Mouse (Mus musculus): Measurements from ENCODE around the gene Cdk12. TPM values are rescaled to one million over a fixed set of nuclear protein-coding genes. Genes with fewer than 3 reads are reported as not detected.
"Not testable (repeated sequence)": the region's sequence is repeated elsewhere in the genome, so short reads cannot be mapped to it uniquely, and the experiment has no call there.

Cdk12 gene
- polyA plus RNA-seq, 1 experiment from 2014 or later = 16.5 TPM

- ATAC-seq (ENCODE audit: low FRiP score) (peak; percentile 12; the same call in 1 of the 2 replicates), DNase-seq (ENCODE audit: low spot score) (peak; percentile 59)
- no peaks in the 10 kb centered on the region for H3K4me1 ChIP-seq (replicated peaks; ENCODE audit: control insufficient read depth, insufficient read depth, low read length)
- no peaks in the 10 kb centered on the region for H3K9me3 ChIP-seq (ENCODE audit: control insufficient read depth, low read length)
- H3K4me2 ChIP-seq (replicated peaks; ENCODE audit: low read depth, low read length) = peak overlapping the region; percentile 70
- whole genome bisulfite sequencing = 4% methylated on average over 27 of the region's 27 CpGs
- no peaks in the 10 kb centered on the region for H3K36me3 ChIP-seq (ENCODE audit: control insufficient read depth, insufficient read depth, low read length)
- H3K9ac ChIP-seq (ENCODE audit: low read depth, low read length) = peak overlapping the region; percentile 77
- H3K27me3 ChIP-seq (ENCODE audit: control insufficient read depth, insufficient read depth, low read length) = no peaks in the 10 kb centered on the region
- H3K27ac ChIP-seq (ENCODE audit: low read depth, low read length) = 0 out of 2 replicates have a peak overlapping the region, but pooled peaks have one; percentile 99
- peak overlapping the region; percentile 97 for H3K4me3 ChIP-seq (ENCODE audit: low read depth, low read length)
Measured at GRCm38 (mm10) chr11:98201791-98202640, 843 bp upstream of the Cdk12 start.

GRCm38 (mm10) chr11:98203351-98203911 is 572 bp downstream of the Cdk12 start:
- H3K9ac ChIP-seq (ENCODE audit: low read depth, low read length) = peak overlapping the region; percentile 99
- peak overlapping the region; percentile 99 for H3K27ac ChIP-seq (ENCODE audit: low read depth, low read length)
- DNase-seq (ENCODE audit: low spot score) = peak; percentile 69
- peak; percentile 58 for ATAC-seq (ENCODE audit: low FRiP score)
- H3K27me3 ChIP-seq (ENCODE audit: control insufficient read depth, insufficient read depth, low read length) = no peaks in the 10 kb centered on the region
- H3K4me3 ChIP-seq (ENCODE audit: low read depth, low read length) = peak overlapping the region; percentile 97
- under 1% methylated on average over 37 of the region's 37 CpGs for WGBS
- no peaks in the 10 kb centered on the region for H3K36me3 ChIP-seq (ENCODE audit: control insufficient read depth, insufficient read depth, low read length)
- H3K9me3 ChIP-seq (ENCODE audit: control insufficient read depth, low read length) = no peaks in the 10 kb centered on the region
- no peaks in the 10 kb centered on the region for H3K4me1 ChIP-seq (replicated peaks; ENCODE audit: control insufficient read depth, insufficient read depth, low read length)
- H3K4me2 ChIP-seq (replicated peaks; ENCODE audit: low read depth, low read length) = peak overlapping the region; percentile 89

GRCm38 (mm10) chr11:98203931-98204421 is 1.1 kb downstream of the Cdk12 start:
- WGBS = 0% methylated on average over 16 of the region's 16 CpGs

GRCm38 (mm10) chr11:98205463-98205862 is 2.6 kb downstream of the Cdk12 start:
- Histone ChIP-seq H3K4me2 (replicated peaks; ENCODE audit: low read depth, low read length) (peak overlapping the region; percentile 34; the same call in 1 of the 2 replicates), H3K27ac (ENCODE audit: low read depth, low read length) (no peak overlapping the region), H3K27me3 (ENCODE audit: control insufficient read depth, insufficient read depth, low read length) (no peaks in the 10 kb centered on the region), H3K9ac (ENCODE audit: low read depth, low read length) (no peak overlapping the region), H3K4me1 (replicated peaks; ENCODE audit: control insufficient read depth, insufficient read depth, low read length) (no peaks in the 10 kb centered on the region), H3K9me3 (ENCODE audit: control insufficient read depth, low read length) (no peaks in the 10 kb centered on the region), H3K36me3 (ENCODE audit: control insufficient read depth, insufficient read depth, low read length) (no peaks in the 10 kb centered on the region), H3K4me3 (ENCODE audit: low read depth, low read length) (0 out of 2 replicates have a peak overlapping the region, but pooled peaks have one; percentile 8)
- ATAC-seq (ENCODE audit: low FRiP score) (no peak), DNase-seq (ENCODE audit: low spot score) (no peak)

More at GRCm38 (mm10) chr11:98203931-98204421, 1.1 kb downstream of the Cdk12 start:
- peak overlapping the region; percentile 97 for H3K4me3 ChIP-seq (ENCODE audit: low read depth, low read length)
- H3K9ac ChIP-seq (ENCODE audit: low read depth, low read length) = peak overlapping the region; percentile 99
- H3K36me3 ChIP-seq (ENCODE audit: control insufficient read depth, insufficient read depth, low read length) = no peaks in the 10 kb centered on the region
- H3K4me1 ChIP-seq (replicated peaks; ENCODE audit: control insufficient read depth, insufficient read depth, low read length) = no peaks in the 10 kb centered on the region
- no peaks in the 10 kb centered on the region for H3K9me3 ChIP-seq (ENCODE audit: control insufficient read depth, low read length)
- H3K27ac ChIP-seq (ENCODE audit: low read depth, low read length) = no peak overlapping the region
- peak; percentile 38 for DNase-seq (ENCODE audit: low spot score)
- H3K4me2 ChIP-seq (replicated peaks; ENCODE audit: low read depth, low read length) = peak overlapping the region; percentile 89
- no peak for ATAC-seq (ENCODE audit: low FRiP score)
- no peaks in the 10 kb centered on the region for H3K27me3 ChIP-seq (ENCODE audit: control insufficient read depth, insufficient read depth, low read length)

GRCm38 (mm10) chr11:98206281-98206680 is 3.4 kb downstream of the Cdk12 start:
- WGBS = 91% methylated on average over 3 of the region's 3 CpGs
- ATAC-seq (ENCODE audit: low FRiP score); H3K9ac ChIP-seq (ENCODE audit: low read depth, low read length); H3K4me1 ChIP-seq (replicated peaks; ENCODE audit: control insufficient read depth, insufficient read depth, low read length); H3K4me2 ChIP-seq (replicated peaks; ENCODE audit: low read depth, low read length); H3K27me3 ChIP-seq (ENCODE audit: control insufficient read depth, insufficient read depth, low read length); H3K27ac ChIP-seq (ENCODE audit: low read depth, low read length); H3K36me3 ChIP-seq (ENCODE audit: control insufficient read depth, insufficient read depth, low read length); H3K4me3 ChIP-seq (ENCODE audit: low read depth, low read length); DNase-seq (ENCODE audit: low spot score); H3K9me3 ChIP-seq (ENCODE audit: control insufficient read depth, low read length): not testable (repeated sequence)

GRCm38 (mm10) chr11:98209661-98210060 is 6.8 kb downstream of the Cdk12 start:
- not testable (repeated sequence) for H3K36me3 ChIP-seq (ENCODE audit: control insufficient read depth, insufficient read depth, low read length)

GRCm38 (mm10) chr11:98213311-98213710 is 10.5 kb downstream of the Cdk12 start:
- WGBS = 95% methylated on average over 1 of the region's 1 CpGs
- Histone ChIP-seq H3K9me3 (ENCODE audit: control insufficient read depth, low read length) (no peaks in the 10 kb centered on the region), H3K4me3 (ENCODE audit: low read depth, low read length) (no peak overlapping the region), H3K4me1 (replicated peaks; ENCODE audit: control insufficient read depth, insufficient read depth, low read length) (no peaks in the 10 kb centered on the region), H3K27me3 (ENCODE audit: control insufficient read depth, insufficient read depth, low read length) (no peaks in the 10 kb centered on the region), H3K4me2 (replicated peaks; ENCODE audit: low read depth, low read length) (no peak overlapping the region), H3K27ac (ENCODE audit: low read depth, low read length) (no peak overlapping the region), H3K9ac (ENCODE audit: low read depth, low read length) (no peak overlapping the region), H3K36me3 (ENCODE audit: control insufficient read depth, insufficient read depth, low read length) (peaks cover 6% of the 10 kb centered on the region)
- DNase-seq (ENCODE audit: low spot score) = no peak
- no peak for ATAC-seq (ENCODE audit: low FRiP score)

More at GRCm38 (mm10) chr11:98209661-98210060, 6.8 kb downstream of the Cdk12 start:
- not testable (repeated sequence) for H3K4me1 ChIP-seq (replicated peaks; ENCODE audit: control insufficient read depth, insufficient read depth, low read length); H3K27ac ChIP-seq (ENCODE audit: low read depth, low read length); H3K4me3 ChIP-seq (ENCODE audit: low read depth, low read length); ATAC-seq (ENCODE audit: low FRiP score); H3K27me3 ChIP-seq (ENCODE audit: control insufficient read depth, insufficient read depth, low read length); DNase-seq (ENCODE audit: low spot score); H3K9ac ChIP-seq (ENCODE audit: low read depth, low read length); H3K9me3 ChIP-seq (ENCODE audit: control insufficient read depth, low read length); H3K4me2 ChIP-seq (replicated peaks; ENCODE audit: low read depth, low read length)
- 93% methylated on average over 2 of the region's 5 CpGs for WGBS

GRCm38 (mm10) chr11:98226349-98226748 is 23.5 kb downstream of the Cdk12 start:
- no peak for DNase-seq (ENCODE audit: low spot score)
- H3K4me3 ChIP-seq (ENCODE audit: low read depth, low read length) = no peak overlapping the region
- 90% methylated on average over 1 of the region's 1 CpGs for WGBS
- peaks cover 6% of the 10 kb centered on the region for H3K36me3 ChIP-seq (ENCODE audit: control insufficient read depth, insufficient read depth, low read length)
- H3K4me1 ChIP-seq (replicated peaks; ENCODE audit: control insufficient read depth, insufficient read depth, low read length) = no peaks in the 10 kb centered on the region
- no peak overlapping the region for H3K4me2 ChIP-seq (replicated peaks; ENCODE audit: low read depth, low read length)
- H3K27ac ChIP-seq (ENCODE audit: low read depth, low read length) = no peak overlapping the region
- H3K9me3 ChIP-seq (ENCODE audit: control insufficient read depth, low read length) = no peaks in the 10 kb centered on the region
- no peak for ATAC-seq (ENCODE audit: low FRiP score)
- no peak overlapping the region for H3K9ac ChIP-seq (ENCODE audit: low read depth, low read length)
- no peaks in the 10 kb centered on the region for H3K27me3 ChIP-seq (ENCODE audit: control insufficient read depth, insufficient read depth, low read length)
